Mouse (Mus musculus) lung, postnatal 0 days (tissue): ENCODE results near the gene Cdc42bpa.
A peak's percentile ranks its signal among the peaks of the same experiment; 100 is the strongest.

Experiments
- CTCF ChIP-seq: IDR thresholded peaks from 2 replicates; pipeline ENCODE4 v1.5.1; 2016; ENCODE audit warnings: antibody characterized with exemption, mild to moderate bottlenecking
- EP300 ChIP-seq: IDR thresholded peaks from 2 replicates; pipeline ENCODE4 v1.6.1; 2016; ENCODE audit warnings: antibody characterized with exemption, mild to moderate bottlenecking, control low read depth

- TF ChIP-seq CTCF (peak; percentile 67), EP300 (no peak)
These were observed 156.3 kb downstream of the Cdc42bpa start for GRCm38 (mm10) chr1:180116525-180116924.
